In the genomic region with DNA sequence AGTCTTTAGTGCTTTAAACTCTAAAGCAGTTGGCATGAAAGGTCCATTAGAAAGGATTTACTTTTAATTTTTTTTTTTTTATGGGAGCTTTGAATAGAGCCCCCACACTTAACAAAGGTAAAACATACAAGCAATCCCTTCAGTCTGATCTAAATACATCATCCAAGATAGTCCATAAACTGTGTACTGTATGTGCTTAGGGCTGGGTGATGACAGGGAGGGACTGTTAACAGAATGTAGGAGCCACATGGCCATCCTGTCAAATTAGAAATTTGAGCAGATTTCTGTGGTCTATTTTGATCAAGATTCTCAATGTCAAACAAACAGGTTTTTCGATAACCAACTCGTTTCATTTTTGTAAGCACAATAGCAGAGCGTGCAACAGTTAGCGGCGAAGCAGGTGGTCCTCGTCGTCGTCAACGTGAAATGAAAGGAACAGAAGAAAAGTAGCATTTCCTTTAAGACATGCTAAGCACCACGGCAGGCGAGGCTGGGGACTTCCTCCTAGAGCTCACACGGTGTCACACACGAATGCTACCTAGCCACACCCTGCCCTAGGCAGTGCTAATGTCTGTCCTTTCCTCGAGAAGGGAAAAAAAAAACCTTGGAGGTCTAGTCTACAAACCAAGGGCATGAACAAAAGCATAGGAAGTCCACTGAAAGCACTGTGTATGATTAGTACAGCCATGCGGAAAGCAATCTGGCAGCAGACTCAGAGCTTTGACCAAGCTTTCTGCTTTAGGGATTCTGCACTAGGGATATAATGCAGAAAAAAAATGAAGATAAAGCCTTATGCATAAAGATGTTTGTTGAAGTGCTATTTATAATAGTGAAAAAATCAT, we compare ENCODE assay signal across 9 mouse cellular contexts.
DNase-seq lines count a peak whose midpoint lies in the region.
"Had no signal": no experiment of that assay in that cellular context is flagged by ENCODE, and none has a peak within 500 bp of the region (broad histone marks: within the 10 kb centered on the region; RNA-seq: fewer than 3 reads in every experiment).

No protein-coding gene starts in this region.

- DNase-seq in lung, postnatal 25 days (ENCODE audit: low spot score), result peak; percentile 5
- DNase-seq in lung, postnatal 14 days, result no peak
- DNase-seq in ZHBTc4 (ENCODE audit: low read depth, low spot score), result peak; percentile 26
- peak; percentile 26 for DNase-seq in naive thymus-derived CD4-positive, alpha-beta T cell, adult 2 months (ENCODE audit: low read depth)
- peak; percentile 52 for DNase-seq in thymus, postnatal 14 days
- DNase-seq in embryo, embryonic 9.5 days (ENCODE audit: extremely low spot score), result no peak
- no peak for DNase-seq in kidney, adult 8-10 months
- DNase-seq: embryo, embryonic 11 days; midbrain, embryonic 14.5 days had no signal

Comparison
In these comparisons a context has a peak if more than half of its experiments do, and no peak if none do; other contexts are left out.
1. DNase-seq: peak in lung, postnatal 25 days (single experiment), ZHBTc4 (single experiment), naive thymus-derived CD4-positive, alpha-beta T cell, adult 2 months (single experiment) and thymus, postnatal 14 days (single experiment); none in lung, postnatal 14 days (single experiment), embryo, embryonic 9.5 days (single experiment) and kidney, adult 8-10 months (0 of 2).